Mouse (Mus musculus): ENCODE results near the gene Ppp1r26.

Gene Ppp1r26

DNA sequence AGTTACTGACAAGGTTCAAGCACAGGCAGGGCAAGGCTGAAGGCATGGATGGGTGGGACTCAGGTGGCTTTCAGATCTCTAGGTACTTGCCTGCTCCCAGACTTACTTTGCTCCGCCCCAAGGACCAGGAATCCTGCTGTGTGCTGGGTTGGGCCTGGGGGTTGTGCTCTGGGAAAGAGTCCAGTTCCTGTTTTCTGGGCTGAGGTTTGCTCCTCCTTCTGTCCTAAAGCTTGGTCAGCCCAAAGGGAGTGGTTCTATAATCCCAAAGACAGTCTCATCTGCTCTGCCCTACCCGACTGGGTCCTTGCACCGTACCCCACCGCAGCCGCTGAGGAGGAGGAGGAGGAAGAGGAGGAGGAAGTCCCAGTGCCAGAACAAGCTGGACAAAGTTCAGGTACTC lies 50.1 kb downstream of the Ppp1r26 start, which contains the start of gene Gbgt1:
TSS of gene Gbgt1 (plus strand) at position 221 of the 400 bp plus-strand sequence.
- DNase-seq (ENCODE audit: low spot score in 2 of 2) = no peak

DNA sequence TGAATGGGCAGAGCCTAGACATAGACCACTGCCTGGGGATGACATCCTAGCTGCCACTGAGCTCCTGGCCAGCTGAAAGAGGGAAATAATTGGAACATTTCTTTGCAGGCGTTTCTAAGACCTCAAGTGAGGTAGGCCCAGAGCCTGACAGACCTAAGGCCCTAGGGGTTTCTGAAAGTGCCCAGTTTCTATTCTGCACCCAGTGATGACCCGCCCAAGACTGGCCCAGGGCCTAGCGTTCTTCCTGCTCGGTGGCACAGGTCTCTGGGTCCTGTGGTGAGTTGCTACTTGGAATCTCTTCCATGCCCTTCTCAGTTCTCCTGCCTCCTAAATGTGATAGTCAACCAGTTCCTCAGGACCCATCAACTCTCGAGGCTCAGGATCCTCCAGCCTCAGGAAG lies 51.0 kb downstream of the Ppp1r26 start:
- DNase-seq (ENCODE audit: low spot score in 2 of 2) = no peak

DNA sequence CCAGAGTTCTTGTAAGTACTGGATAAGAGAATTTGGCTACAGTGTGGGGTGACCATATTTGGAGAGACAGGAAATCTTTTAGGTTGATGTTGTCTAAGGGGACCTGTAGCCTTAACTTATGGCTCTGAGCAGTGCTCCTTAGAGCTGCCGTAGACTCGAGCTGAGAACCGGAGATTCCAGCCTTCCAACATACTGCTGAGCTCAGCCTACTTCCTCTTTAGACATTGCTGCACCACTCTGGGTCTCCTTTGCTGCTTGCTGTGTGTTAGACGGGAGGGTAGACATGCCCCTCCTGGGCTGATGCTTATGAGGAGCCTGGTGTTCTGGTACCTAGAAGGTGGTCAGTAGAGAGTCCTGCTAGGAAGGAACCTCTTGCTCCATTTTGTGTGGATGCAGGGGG lies 51.8 kb downstream of the Ppp1r26 start:
- no peak for DNase-seq (ENCODE audit: low spot score in 2 of 2)

GRCm38 (mm10) chr2:28502987-28503386 lies 56.4 kb downstream of the Ppp1r26 start:
- DNase-seq (ENCODE audit: low spot score in 2 of 2) = no peak

GRCm38 (mm10) chr2:28504676-28505075 lies 58.1 kb downstream of the Ppp1r26 start:
- no peak for DNase-seq (ENCODE audit: low spot score in 2 of 2)
